Mouse (Mus musculus) lung, postnatal 0 days (tissue): ENCODE measurements around the gene Nr2e1. TPM values are rescaled to one million over a fixed set of nuclear protein-coding genes. Genes with fewer than 3 reads are reported as not detected.

Experiments
- ATAC-seq: fragments of 200-750 bp; cut with Nextera tagmentation; 2 replicates; pipeline ENCODE4 v1.8.0; 2017; ENCODE audit warnings: moderate library complexity
- DNase-seq: peaks from one replicate; pipeline ENCODE4 v3.0.0-alpha.2; 2016; ENCODE audit warnings: low spot score
- H3K27ac ChIP-seq: fragments of 300-500 bp; sonication (generic); 2 replicates; pipeline ENCODE4 v1.5.1; 2014; ENCODE audit warnings: antibody characterized with exemption, mild to moderate bottlenecking, low read length, mixed read lengths
- H3K27me3 ChIP-seq: fragments of 300-500 bp; sonication (generic); replicated peaks from 2 replicates; pipeline ENCODE4 v1.6.1; 2014; ENCODE audit warnings: low read length, mixed read lengths; ENCODE audit not compliant: insufficient read depth
- H3K36me3 ChIP-seq: fragments of 300-500 bp; sonication (generic); 2 replicates; pipeline ENCODE4 v1.6.1; 2014; ENCODE audit warnings: low read length, mixed read lengths; ENCODE audit not compliant: insufficient read depth
- H3K4me1 ChIP-seq: fragments of 300-500 bp; sonication (generic); 2 replicates; pipeline ENCODE4 v1.6.1; 2014; ENCODE audit warnings: antibody characterized with exemption, low read depth, low read length, mixed read lengths; ENCODE audit not compliant: insufficient read depth
- H3K4me2 ChIP-seq: fragments of 300-500 bp; sonication (generic); replicated peaks from 2 replicates; pipeline ENCODE4 v1.6.1; 2014; ENCODE audit warnings: low read depth, mild to moderate bottlenecking, low read length, moderate library complexity, mixed read lengths
- H3K4me3 ChIP-seq: fragments of 300-500 bp; sonication (generic); 2 replicates; pipeline ENCODE4 v1.5.1; 2014; ENCODE audit warnings: low read depth, low read length
- H3K9ac ChIP-seq: fragments of 300-500 bp; sonication (generic); replicated peaks from 2 replicates; pipeline ENCODE4 v1.6.1; 2014; ENCODE audit warnings: low read depth, mild to moderate bottlenecking
- H3K9me3 ChIP-seq: fragments of 300-500 bp; sonication (generic); 2 replicates; pipeline ENCODE4 v1.6.1; 2016; ENCODE audit warnings: low read length, mixed read lengths
- CTCF ChIP-seq: IDR thresholded peaks from 2 replicates; pipeline ENCODE4 v1.5.1; 2016; ENCODE audit warnings: antibody characterized with exemption, mild to moderate bottlenecking
- EP300 ChIP-seq: IDR thresholded peaks from 2 replicates; pipeline ENCODE4 v1.6.1; 2016; ENCODE audit warnings: antibody characterized with exemption, mild to moderate bottlenecking, control low read depth
- WGBS: fragments of 180-500 bp; shearing (Covaris S2); extraction: QIAGEN DNeasy Blood & Tissue Kit; methylation state at CpG from one replicate; pipeline ENCODE4 v1.1.7; 2014; 5-methylcytosine and 5-hydroxymethylcytosine counted together
- polyA plus RNA-seq: library from polyadenylated mRNA; unstranded; fragments of >200 nt; fragmentation: Nextera tagmentation; extraction: Ambion mirVana; gene quantifications from 2 replicates; pipeline ENCODE4 v1.2.1, GENCODE M21; 2015

The Nr2e1 gene
- polyA plus RNA-seq, 1 experiment from 2014 or later, result not detected

- Histone ChIP-seq H3K9ac (no peak overlapping the region), H3K4me3 (no peak overlapping the region), H3K4me2 (no peak overlapping the region), H3K27me3 (peaks cover 81% of the 10 kb centered on the region), H3K4me1 (no peaks in the 10 kb centered on the region; the same call in 1 of the 2 replicates), H3K27ac (no peak overlapping the region), H3K9me3 (no peaks in the 10 kb centered on the region), H3K36me3 (no peaks in the 10 kb centered on the region)
- TF ChIP-seq EP300 (no peak), CTCF (no peak)
- DNase-seq (no peak), ATAC-seq (no peak)
- 4% methylated on average over 29 of the region's 29 CpGs for WGBS
Measured at GRCm38 (mm10) chr10:42580131-42580950, 3.1 kb downstream of the Nr2e1 start.

GRCm38 (mm10) chr10:42579475-42580130 is 3.8 kb downstream of the Nr2e1 start:
- no peak overlapping the region for H3K9ac ChIP-seq
- H3K4me1 ChIP-seq, result no peaks in the 10 kb centered on the region; the same call in 1 of the 2 replicates
- peaks cover 81% of the 10 kb centered on the region for H3K27me3 ChIP-seq
- no peaks in the 10 kb centered on the region for H3K9me3 ChIP-seq
- H3K27ac ChIP-seq, result no peak overlapping the region
- no peak for TF ChIP-seq CTCF
- no peak for TF ChIP-seq EP300
- no peak for ATAC-seq
- H3K4me3 ChIP-seq, result no peak overlapping the region
- H3K36me3 ChIP-seq, result no peaks in the 10 kb centered on the region
- no peak for DNase-seq
- no peak overlapping the region for H3K4me2 ChIP-seq
- 1% methylated on average over 38 of the region's 41 CpGs for WGBS

- no peaks in the 10 kb centered on the region; the same call in 1 of the 2 replicates for H3K4me1 ChIP-seq
- no peak overlapping the region for H3K9ac ChIP-seq
- WGBS, result 2% methylated on average over 22 of the region's 22 CpGs
- no peaks in the 10 kb centered on the region for H3K9me3 ChIP-seq
- ATAC-seq, result no peak
- no peak overlapping the region for H3K4me3 ChIP-seq
- no peak overlapping the region for H3K4me2 ChIP-seq
- DNase-seq, result no peak
- TF ChIP-seq CTCF (no peak), EP300 (no peak)
- no peak overlapping the region for H3K27ac ChIP-seq
- H3K27me3 ChIP-seq, result peaks cover 80% of the 10 kb centered on the region
- H3K36me3 ChIP-seq, result no peaks in the 10 kb centered on the region
Measured at GRCm38 (mm10) chr10:42578698-42579474, 4.5 kb downstream of the Nr2e1 start.

GRCm38 (mm10) chr10:42578281-42578675 is 5.2 kb downstream of the Nr2e1 start:
- Histone ChIP-seq H3K4me2 (no peak overlapping the region), H3K36me3 (no peaks in the 10 kb centered on the region), H3K27me3 (peaks cover 80% of the 10 kb centered on the region), H3K4me1 (no peaks in the 10 kb centered on the region), H3K9me3 (no peaks in the 10 kb centered on the region), H3K9ac (no peak overlapping the region), H3K4me3 (no peak overlapping the region), H3K27ac (no peak overlapping the region)
- DNase-seq (no peak), ATAC-seq (no peak)
- WGBS, result 2% methylated on average over 15 of the region's 15 CpGs
- TF ChIP-seq CTCF (no peak), EP300 (no peak)

- Histone ChIP-seq H3K27ac (no peak overlapping the region), H3K9me3 (no peaks in the 10 kb centered on the region), H3K27me3 (peaks cover 79% of the 10 kb centered on the region), H3K36me3 (no peaks in the 10 kb centered on the region), H3K4me2 (no peak overlapping the region), H3K4me1 (no peaks in the 10 kb centered on the region; the same call in 1 of the 2 replicates), H3K4me3 (no peak overlapping the region), H3K9ac (no peak overlapping the region)
- TF ChIP-seq CTCF (no peak), EP300 (no peak)
- 4% methylated on average over 15 of the region's 15 CpGs for WGBS
- no peak for ATAC-seq
- no peak for DNase-seq
Measured at GRCm38 (mm10) chr10:42577525-42578280, 5.7 kb downstream of the Nr2e1 start.
